Mouse (Mus musculus) C2C12 (cell line): ENCODE measurements around the gene Loxl3. TPM values are rescaled to one million over a fixed set of nuclear protein-coding genes. Genes with fewer than 3 reads are reported as not detected.

ENCODE experiments used
- H3K27me3 ChIP-seq: one replicate; pipeline ENCODE4 v1.6.1; 2011; ENCODE audit not compliant: control insufficient read depth, insufficient read depth, insufficient read length
- H3K36me3 ChIP-seq: one replicate; pipeline ENCODE4 v1.6.1; 2011; ENCODE audit not compliant: control insufficient read depth, insufficient read depth
- H3K4me3 ChIP-seq: one replicate; pipeline ENCODE4 v1.5.1; 2011; ENCODE audit warnings: mild to moderate bottlenecking, control low read depth; ENCODE audit not compliant: poor library complexity, insufficient read depth, severe bottlenecking
- H3K79me2 ChIP-seq: one replicate; pipeline ENCODE4 v1.6.1; 2011; ENCODE audit not compliant: control insufficient read depth, insufficient read depth
- H3K79me3 ChIP-seq: one replicate; pipeline ENCODE4 v1.6.1; 2011; ENCODE audit warnings: low read depth, control low read depth
- H3ac ChIP-seq: one replicate; pipeline ENCODE3; 2011; ENCODE audit warnings: low read depth; ENCODE audit not compliant: control insufficient read depth, insufficient read length
- CEBPB ChIP-seq: IDR thresholded peaks from one replicate; pipeline ENCODE4 v1.6.1; 2011; ENCODE audit warnings: low read depth, mild to moderate bottlenecking, control low read depth, moderate library complexity
- CTCF ChIP-seq: IDR thresholded peaks from one replicate; pipeline ENCODE4 v1.5.1; 2011; ENCODE audit not compliant: control insufficient read depth, insufficient read depth, insufficient read length
- FOSL1 ChIP-seq: IDR thresholded peaks from one replicate; pipeline ENCODE4 v1.8.0; 2011; ENCODE audit warnings: mild to moderate bottlenecking, low read length; ENCODE audit not compliant: poor library complexity, insufficient read depth, severe bottlenecking
- MAX ChIP-seq: IDR thresholded peaks from one replicate; pipeline ENCODE4 v1.6.1; 2011; ENCODE audit warnings: mild to moderate bottlenecking, control low read depth
- MYOD1 ChIP-seq: IDR thresholded peaks from one replicate; pipeline ENCODE4 v1.6.1; 2011; ENCODE audit warnings: low read depth; ENCODE audit not compliant: control insufficient read depth, insufficient read length
- MYOG ChIP-seq: IDR thresholded peaks from one replicate; pipeline ENCODE4 v1.6.1; 2011; ENCODE audit not compliant: control insufficient read depth, insufficient read length; ENCODE audit errors: extremely low read depth
- USF1 ChIP-seq: IDR thresholded peaks from one replicate; pipeline ENCODE4 v1.6.1; 2011; ENCODE audit warnings: low read depth, mild to moderate bottlenecking, control low read depth, moderate library complexity
- polyA plus RNA-seq: library from polyadenylated mRNA; unstranded; fragments of >200 nt; fragmentation: generic; extraction: Trizol; gene quantifications from one replicate; pipeline ENCODE4 v1.2.1, GENCODE M21; 2012; ENCODE audit warnings: missing spikeins

The Loxl3 gene
- polyA plus RNA-seq, 1 experiment = 23.0 TPM

DNA sequence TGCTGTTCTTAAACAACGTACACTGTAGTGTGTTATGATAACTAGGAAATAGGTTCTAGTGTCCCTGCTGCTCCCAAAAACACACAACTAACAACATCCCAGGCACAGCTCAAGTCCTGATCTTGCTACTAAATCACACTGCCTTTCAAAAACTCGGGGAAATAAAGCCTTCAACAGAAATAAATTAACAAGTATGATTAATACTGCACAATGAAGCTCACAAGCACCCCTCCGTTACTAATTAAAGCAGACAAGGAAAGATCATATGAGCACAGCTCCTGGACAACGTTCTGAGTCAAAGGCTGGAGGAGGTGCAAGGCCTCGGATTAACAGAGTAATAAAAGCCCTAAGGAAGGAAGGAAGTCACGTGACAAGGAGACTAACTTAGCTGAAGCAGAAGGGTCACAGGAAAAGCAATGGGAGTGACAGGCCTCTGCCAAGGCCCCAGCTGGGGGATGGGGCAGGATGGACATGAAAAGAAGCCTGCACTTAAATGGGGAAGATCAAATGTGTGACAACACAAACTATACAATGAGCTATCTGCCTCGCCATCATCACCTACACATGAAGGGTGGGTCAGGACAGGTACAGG is 36.4 kb upstream of the Loxl3 start:
- Histone ChIP-seq H3K27me3 (no peaks in the 10 kb centered on the region), H3K4me3 (no peak overlapping the region), H3K79me2 (no peaks in the 10 kb centered on the region), H3ac (peak overlapping the region; percentile 53), H3K36me3 (no peaks in the 10 kb centered on the region), H3K79me3 (no peaks in the 10 kb centered on the region)
- TF ChIP-seq MAX (no peak), USF1 (peak; percentile 74), FOSL1 (no peak)

- TF ChIP-seq CEBPB (no peak), MYOG (no peak), FOSL1 (no peak), USF1 (no peak), CTCF (no peak), MYOD1 (no peak), MAX (no peak)
- Histone ChIP-seq H3K79me3 (no peaks in the 10 kb centered on the region), H3K79me2 (no peaks in the 10 kb centered on the region), H3K36me3 (no peaks in the 10 kb centered on the region), H3K27me3 (no peaks in the 10 kb centered on the region), H3K4me3 (no peak overlapping the region), H3ac (no peak overlapping the region)
These were observed 35.6 kb upstream of the Loxl3 start for GRCm38 (mm10) chr6:82998326-82998725.

- Histone ChIP-seq H3K36me3 (no peaks in the 10 kb centered on the region), H3K27me3 (no peaks in the 10 kb centered on the region), H3K79me2 (no peaks in the 10 kb centered on the region), H3K79me3 (no peaks in the 10 kb centered on the region), H3K4me3 (no peak overlapping the region), H3ac (no peak overlapping the region)
- TF ChIP-seq CTCF (no peak), USF1 (no peak), MYOG (no peak), CEBPB (no peak), MAX (no peak), FOSL1 (no peak), MYOD1 (no peak)
These were observed 34.0 kb upstream of the Loxl3 start for GRCm38 (mm10) chr6:82999986-83000385.

- TF ChIP-seq MAX = no peak
- no peak for TF ChIP-seq MYOG
- TF ChIP-seq CEBPB = no peak
- no peak for TF ChIP-seq CTCF
- no peak for TF ChIP-seq MYOD1
- no peak for TF ChIP-seq USF1
- no peak for TF ChIP-seq FOSL1
- no peak overlapping the region for H3ac ChIP-seq
- no peaks in the 10 kb centered on the region for H3K36me3 ChIP-seq
- no peaks in the 10 kb centered on the region for H3K27me3 ChIP-seq
- no peaks in the 10 kb centered on the region for H3K79me2 ChIP-seq
- no peak overlapping the region for H3K4me3 ChIP-seq
- H3K79me3 ChIP-seq = no peaks in the 10 kb centered on the region
These were observed 30.9 kb upstream of the Loxl3 start for GRCm38 (mm10) chr6:83003082-83003481.

GRCm38 (mm10) chr6:83003850-83004249 is 30.1 kb upstream of the Loxl3 start:
- Histone ChIP-seq H3K79me2 (no peaks in the 10 kb centered on the region), H3K79me3 (no peaks in the 10 kb centered on the region), H3ac (no peak overlapping the region), H3K4me3 (no peak overlapping the region), H3K27me3 (no peaks in the 10 kb centered on the region), H3K36me3 (no peaks in the 10 kb centered on the region)
- TF ChIP-seq CEBPB = no peak
- no peak for TF ChIP-seq MYOD1

GRCm38 (mm10) chr6:83004309-83004708 is 29.7 kb upstream of the Loxl3 start:
- Histone ChIP-seq H3K4me3 (no peak overlapping the region), H3K79me3 (no peaks in the 10 kb centered on the region), H3ac (no peak overlapping the region), H3K27me3 (no peaks in the 10 kb centered on the region), H3K79me2 (no peaks in the 10 kb centered on the region), H3K36me3 (no peaks in the 10 kb centered on the region)
- no peak for TF ChIP-seq USF1
- TF ChIP-seq CTCF = no peak
- no peak for TF ChIP-seq MAX
- TF ChIP-seq FOSL1 = no peak
- TF ChIP-seq MYOG = no peak
- TF ChIP-seq MYOD1 = no peak
